8 mouse cellular contexts compared by ENCODE assay signal in genomic region chr8:107002532-107002931, GRCm38 (mm10). TPM values are rescaled to one million over a fixed set of nuclear protein-coding genes. Genes with fewer than 3 reads are reported as not detected.
DNase-seq lines count a peak whose midpoint lies in the region; ATAC-seq and TF ChIP-seq lines count a peak whose summit lies in the region.

No protein-coding gene starts in this region.

- peaks cover 2% of the 10 kb centered on the region; the same call in 1 of the 2 replicates for H3K36me3 ChIP-seq in kidney, adult 2 months (ENCODE audit: control insufficient read depth, insufficient read depth, low read length)
- H3K36me3 ChIP-seq in limb, embryonic 10.5 days, result peaks cover 47% of the 10 kb centered on the region
- no peaks in the 10 kb centered on the region for H3K36me3 ChIP-seq in midbrain, embryonic 12.5 days

- H3K4me2 ChIP-seq in midbrain, embryonic 12.5 days (replicated peaks), result no peak overlapping the region

- DNase-seq in adrenal gland, adult 18-20 months (ENCODE audit: low spot score in 2 of 2), result peak; percentile 85 to 86
- peak; percentile 89 for DNase-seq in gastrocnemius, postnatal 14 days
- peak; percentile 91 for DNase-seq in kidney, adult 2 months
- peak; percentile 89 for DNase-seq in limb, embryonic 10.5 days (ENCODE audit: low spot score)
- peak; percentile 69 for DNase-seq in skeletal muscle tissue, adult 2 months (ENCODE audit: low read depth, low spot score)
- DNase-seq in yolk sac, embryonic 10.5 days (ENCODE audit: low spot score), result peak; percentile 47

- ATAC-seq in common myeloid progenitor, adult 5-6 weeks (replicated peaks; ENCODE audit: low read depth, poor library complexity, severe bottlenecking), result peak; percentile 100
- peak; percentile 41; the same call in 1 of the 2 replicates for ATAC-seq in midbrain, embryonic 12.5 days (ENCODE audit: low FRiP score, low read depth)

- H3K9me3 ChIP-seq in limb, embryonic 10.5 days (replicated peaks), result no peaks in the 10 kb centered on the region
- no peaks in the 10 kb centered on the region for H3K9me3 ChIP-seq in midbrain, embryonic 12.5 days

- no peaks in the 10 kb centered on the region for H3K27me3 ChIP-seq in kidney, adult 2 months (replicated peaks; ENCODE audit: control insufficient read depth, insufficient read depth, low read length)
- H3K27me3 ChIP-seq in limb, embryonic 10.5 days (ENCODE audit: low read depth, poor library complexity, severe bottlenecking), result no peaks in the 10 kb centered on the region
- H3K27me3 ChIP-seq in midbrain, embryonic 12.5 days, result no peaks in the 10 kb centered on the region

- peak; percentile 100 for TF ChIP-seq CTCF in kidney, adult 2 months (conservative IDR thresholded peaks at IDR 0.05; ENCODE audit: insufficient read depth, insufficient read length, low read depth, low read length)

- H3K4me1 ChIP-seq in kidney, adult 2 months (ENCODE audit: control insufficient read depth, insufficient read depth, low read length), result no peaks in the 10 kb centered on the region
- no peaks in the 10 kb centered on the region for H3K4me1 ChIP-seq in limb, embryonic 10.5 days
- H3K4me1 ChIP-seq in midbrain, embryonic 12.5 days, result no peaks in the 10 kb centered on the region

- intact Hi-C loops in gastrocnemius, postnatal 14 days (cut with DNase I; ENCODE audit: low total_unique reads), result loop anchor here (5.0 kb wide), 3 partner anchors 75 to 305 kb away; no protein-coding TSS in a partner anchor

- H3K4me3 ChIP-seq in kidney, adult 2 months (ENCODE audit: insufficient read depth, low read depth, low read length), result no peak overlapping the region
- no peak overlapping the region for H3K4me3 ChIP-seq in limb, embryonic 10.5 days
- H3K4me3 ChIP-seq in midbrain, embryonic 12.5 days, result no peak overlapping the region

- no peak for TF ChIP-seq POLR2A in kidney, adult 2 months (IDR thresholded peaks at IDR 0.05; ENCODE audit: low read depth, low read length)

- H3K9ac ChIP-seq in midbrain, embryonic 12.5 days (replicated peaks), result no peak overlapping the region

- WGBS in kidney, adult 2 months, result 17% methylated on average over 5 of the region's 5 CpGs
- 58% methylated on average over 5 of the region's 5 CpGs for WGBS in limb, embryonic 10.5 days
- WGBS in midbrain, embryonic 12.5 days, result 44% methylated on average over 5 of the region's 5 CpGs

- no peak overlapping the region for H3K27ac ChIP-seq in kidney, adult 2 months (ENCODE audit: insufficient read depth, low read depth, low read length)
- H3K27ac ChIP-seq in limb, embryonic 10.5 days, result no peak overlapping the region
- no peak overlapping the region for H3K27ac ChIP-seq in midbrain, embryonic 12.5 days (replicated peaks)

RNA-seq across cellular contexts. Expression of gene Vps4a, which starts 28.5 kb away (rescaled TPM):
- 10 to 100 TPM; 77.8 to 82.3 TPM for total RNA-seq in adrenal gland, adult 18-20 months (2021)
- total RNA-seq in common myeloid progenitor, adult 5-6 weeks (2017), result 33.8 and 34.7 TPM in 2 replicates
- total RNA-seq in gastrocnemius, postnatal 14 days (2021), result 10 to 100 TPM; 50.6 to 51.1 TPM
- 31.0 and 33.4 TPM in 2 replicates for polyA plus RNA-seq in kidney, adult 2 months (2012; rRNA removed)
- 56.4 and 67.5 TPM in 2 replicates for polyA plus RNA-seq in limb, embryonic 10.5 days (2016; fragmentation: Nextera tagmentation; extraction: Ambion mirVana)
- 97.4 and 98.1 TPM in 2 replicates for polyA plus RNA-seq in midbrain, embryonic 12.5 days (2016; fragmentation: Nextera tagmentation; extraction: Ambion mirVana)

RNA-seq across cellular contexts. Expression of gene Pdf, which starts 45.9 kb away (rescaled TPM):
- total RNA-seq in adrenal gland, adult 18-20 months (2021), result 10 to 100 TPM; 41.8 to 53.9 TPM
- total RNA-seq in common myeloid progenitor, adult 5-6 weeks (2017), result 45.9 and 83.2 TPM in 2 replicates
- total RNA-seq in gastrocnemius, postnatal 14 days (2021), result 10 to 100 TPM; 35.3 to 36.0 TPM
- polyA plus RNA-seq in kidney, adult 2 months (2012; rRNA removed), result 39.5 and 43.4 TPM in 2 replicates
- polyA plus RNA-seq in limb, embryonic 10.5 days (2016; fragmentation: Nextera tagmentation; extraction: Ambion mirVana), result 61.1 and 64.5 TPM in 2 replicates
- 35.8 and 42.5 TPM in 2 replicates for polyA plus RNA-seq in midbrain, embryonic 12.5 days (2016; fragmentation: Nextera tagmentation; extraction: Ambion mirVana)

RNA-seq across cellular contexts. Expression of gene Cog8, which starts 54.0 kb away (rescaled TPM):
- 10 to 100 TPM; 33.2 to 35.3 TPM for total RNA-seq in adrenal gland, adult 18-20 months (2021)
- total RNA-seq in common myeloid progenitor, adult 5-6 weeks (2017), result 17.7 and 20.5 TPM in 2 replicates
- total RNA-seq in gastrocnemius, postnatal 14 days (2021), result 10 to 100 TPM; 16.9 to 17.7 TPM
- polyA plus RNA-seq in kidney, adult 2 months (2012; rRNA removed), result 29.4 and 32.2 TPM in 2 replicates
- 41.8 and 46.1 TPM in 2 replicates for polyA plus RNA-seq in limb, embryonic 10.5 days (2016; fragmentation: Nextera tagmentation; extraction: Ambion mirVana)
- 45.8 and 47.7 TPM in 2 replicates for polyA plus RNA-seq in midbrain, embryonic 12.5 days (2016; fragmentation: Nextera tagmentation; extraction: Ambion mirVana)

RNA-seq across cellular contexts. Expression of gene Nip7, which starts 54.1 kb away (rescaled TPM):
- 10 to 100 TPM; 47.5 to 54.1 TPM for total RNA-seq in adrenal gland, adult 18-20 months (2021)
- total RNA-seq in common myeloid progenitor, adult 5-6 weeks (2017), result 20.4 and 28.4 TPM in 2 replicates
- total RNA-seq in gastrocnemius, postnatal 14 days (2021), result 10 to 100 TPM; 18.3 to 24.7 TPM
- 38.2 and 54.3 TPM in 2 replicates for polyA plus RNA-seq in kidney, adult 2 months (2012; rRNA removed)
- 122 and 143 TPM in 2 replicates for polyA plus RNA-seq in limb, embryonic 10.5 days (2016; fragmentation: Nextera tagmentation; extraction: Ambion mirVana)
- 87.2 and 93.1 TPM in 2 replicates for polyA plus RNA-seq in midbrain, embryonic 12.5 days (2016; fragmentation: Nextera tagmentation; extraction: Ambion mirVana)
